Mouse (Mus musculus) midbrain, embryonic 14.5 days (tissue): ENCODE data around the gene Map3k13. TPM values are rescaled to one million over a fixed set of nuclear protein-coding genes. Genes with fewer than 3 reads are reported as not detected.
"Not testable (repeated sequence)": the region's sequence is repeated elsewhere in the genome, so short reads cannot be mapped to it uniquely, and the experiment has no call there.

Source experiments
- ATAC-seq: fragments of 200-750 bp; cut with Nextera tagmentation; 2 replicates; pipeline ENCODE4 v1.8.0; 2017; ENCODE audit warnings: moderate number of reproducible peaks, moderate library complexity; ENCODE audit not compliant: low FRiP score, low TSS enrichment
- DNase-seq: peaks from one replicate; pipeline ENCODE4 v3.0.0-alpha.2; 2015
- H3K27ac ChIP-seq: fragments of 300-500 bp; sonication (generic); replicated peaks from 2 replicates; pipeline ENCODE4 v1.5.1; 2014; ENCODE audit warnings: mild to moderate bottlenecking, low read depth, low read length, moderate library complexity
- H3K27me3 ChIP-seq: fragments of 300-500 bp; sonication (generic); 2 replicates; pipeline ENCODE4 v1.6.1; 2014; ENCODE audit warnings: low read length, control low read depth, mixed read lengths; ENCODE audit not compliant: control insufficient read depth, insufficient read depth
- H3K36me3 ChIP-seq: fragments of 300-500 bp; sonication (generic); 2 replicates; pipeline ENCODE4 v1.6.1; 2014; ENCODE audit warnings: low read length, control low read depth; ENCODE audit not compliant: control insufficient read depth, insufficient read depth
- H3K4me1 ChIP-seq: fragments of 300-500 bp; sonication (generic); 2 replicates; pipeline ENCODE4 v1.6.1; 2014; ENCODE audit warnings: mild to moderate bottlenecking, antibody characterized with exemption, low read length, control low read depth; ENCODE audit not compliant: control insufficient read depth, insufficient read depth
- H3K4me2 ChIP-seq: fragments of 300-500 bp; sonication (generic); 2 replicates; pipeline ENCODE4 v1.6.1; 2014; ENCODE audit warnings: mild to moderate bottlenecking, low read length, moderate library complexity
- H3K4me3 ChIP-seq: fragments of 300-500 bp; sonication (generic); replicated peaks from 2 replicates; pipeline ENCODE4 v1.5.1; 2014; ENCODE audit warnings: low read depth, low read length
- H3K9ac ChIP-seq: fragments of 300-500 bp; sonication (generic); replicated peaks from 2 replicates; pipeline ENCODE4 v1.6.1; 2014; ENCODE audit warnings: mild to moderate bottlenecking, low read length, moderate library complexity
- H3K9me3 ChIP-seq: fragments of 300-500 bp; sonication (generic); 2 replicates; pipeline ENCODE4 v1.6.1; 2016; ENCODE audit warnings: low read length, control low read depth, mixed read lengths; ENCODE audit not compliant: control insufficient read depth
- WGBS: fragments of 180-500 bp; shearing (Covaris S2); extraction: QIAGEN DNeasy Blood & Tissue Kit; methylation state at CpG from one replicate; pipeline ENCODE4 v1.1.7; 2014; 5-methylcytosine and 5-hydroxymethylcytosine counted together
- polyA plus RNA-seq: library from polyadenylated mRNA; unstranded; fragments of >200 nt; fragmentation: Nextera tagmentation; extraction: Ambion mirVana; gene quantifications from 2 replicates; pipeline ENCODE4 v1.2.1, GENCODE M21; 2014

The Map3k13 gene
- polyA plus RNA-seq, 1 experiment from 2014 or later: 9.3 TPM

GRCm38 (mm10) chr16:21793080-21793810 lies 901 bp upstream of the Map3k13 start:
- H3K9me3 ChIP-seq, DNase-seq, H3K4me1 ChIP-seq, H3K27me3 ChIP-seq, ATAC-seq, H3K36me3 ChIP-seq: not testable (repeated sequence)
- WGBS: 52% methylated on average over 2 of the region's 2 CpGs
- Histone ChIP-seq H3K4me3 (peak overlapping the region; percentile 87), H3K4me2 (peak overlapping the region; percentile 77), H3K27ac (peak overlapping the region; percentile 88; the same call in 1 of the 2 replicates), H3K9ac (peak overlapping the region; percentile 78)

GRCm38 (mm10) chr16:21794697-21795045 lies 525 bp downstream of the Map3k13 start:
- H3K9ac ChIP-seq: peak overlapping the region; percentile 78
- H3K4me2 ChIP-seq: peak overlapping the region; percentile 77
- H3K36me3 ChIP-seq: peaks cover 7% of the 10 kb centered on the region
- H3K4me3 ChIP-seq: peak overlapping the region; percentile 87
- H3K27ac ChIP-seq: peak overlapping the region; percentile 88
- ATAC-seq: 0 out of 2 replicates have a peak, but pooled peaks have one; percentile 13
- H3K4me1 ChIP-seq: peaks cover 9% of the 10 kb centered on the region
- no peaks in the 10 kb centered on the region for H3K27me3 ChIP-seq
- WGBS: 2% methylated on average over 14 of the region's 14 CpGs
- no peaks in the 10 kb centered on the region for H3K9me3 ChIP-seq
- no peak for DNase-seq

GRCm38 (mm10) chr16:21795071-21795470 lies 925 bp downstream of the Map3k13 start:
- H3K4me1 ChIP-seq: peaks cover 9% of the 10 kb centered on the region
- peak overlapping the region; percentile 78; the same call in 1 of the 2 replicates for H3K9ac ChIP-seq
- peaks cover 8% of the 10 kb centered on the region for H3K36me3 ChIP-seq
- H3K4me3 ChIP-seq: peak overlapping the region; percentile 87
- H3K27me3 ChIP-seq: no peaks in the 10 kb centered on the region
- 9% methylated on average over 5 of the region's 5 CpGs for WGBS
- ATAC-seq (no peak), DNase-seq (peak; percentile 46)
- H3K27ac ChIP-seq: no peak overlapping the region
- peak overlapping the region; percentile 77 for H3K4me2 ChIP-seq
- no peaks in the 10 kb centered on the region for H3K9me3 ChIP-seq

- no peaks in the 10 kb centered on the region for H3K4me1 ChIP-seq
- DNase-seq (peak; percentile 8), ATAC-seq (no peak)
- no peak overlapping the region for H3K4me2 ChIP-seq
- no peaks in the 10 kb centered on the region for H3K27me3 ChIP-seq
- WGBS: 90% methylated on average over 1 of the region's 1 CpGs
- H3K27ac ChIP-seq: no peak overlapping the region
- H3K9ac ChIP-seq: no peak overlapping the region
- no peak overlapping the region for H3K4me3 ChIP-seq
- no peaks in the 10 kb centered on the region for H3K9me3 ChIP-seq
- peaks cover 41% of the 10 kb centered on the region for H3K36me3 ChIP-seq
These were observed 10.1 kb downstream of the Map3k13 start for GRCm38 (mm10) chr16:21804258-21804657.

GRCm38 (mm10) chr16:21806892-21807291 lies 12.7 kb downstream of the Map3k13 start:
- no peak for ATAC-seq
- Histone ChIP-seq H3K4me2 (no peak overlapping the region), H3K4me3 (no peak overlapping the region), H3K9ac (no peak overlapping the region), H3K4me1 (no peaks in the 10 kb centered on the region), H3K27ac (no peak overlapping the region), H3K36me3 (peaks cover 29% of the 10 kb centered on the region), H3K27me3 (no peaks in the 10 kb centered on the region), H3K9me3 (no peaks in the 10 kb centered on the region)
- DNase-seq: no peak
- WGBS: 98% methylated on average over 1 of the region's 1 CpGs

GRCm38 (mm10) chr16:21807786-21808185 lies 13.6 kb downstream of the Map3k13 start:
- not testable (repeated sequence) for H3K4me2 ChIP-seq, H3K27ac ChIP-seq, H3K27me3 ChIP-seq, H3K4me1 ChIP-seq, ATAC-seq, H3K9me3 ChIP-seq, H3K4me3 ChIP-seq, H3K9ac ChIP-seq, DNase-seq
- 89% methylated on average over 7 of the region's 7 CpGs for WGBS
- peaks cover 25% of the 10 kb centered on the region for H3K36me3 ChIP-seq

- no peak for DNase-seq
- 76% methylated on average over 6 of the region's 6 CpGs for WGBS
These were observed 19.2 kb downstream of the Map3k13 start for GRCm38 (mm10) chr16:21813164-21813834.

DNA sequence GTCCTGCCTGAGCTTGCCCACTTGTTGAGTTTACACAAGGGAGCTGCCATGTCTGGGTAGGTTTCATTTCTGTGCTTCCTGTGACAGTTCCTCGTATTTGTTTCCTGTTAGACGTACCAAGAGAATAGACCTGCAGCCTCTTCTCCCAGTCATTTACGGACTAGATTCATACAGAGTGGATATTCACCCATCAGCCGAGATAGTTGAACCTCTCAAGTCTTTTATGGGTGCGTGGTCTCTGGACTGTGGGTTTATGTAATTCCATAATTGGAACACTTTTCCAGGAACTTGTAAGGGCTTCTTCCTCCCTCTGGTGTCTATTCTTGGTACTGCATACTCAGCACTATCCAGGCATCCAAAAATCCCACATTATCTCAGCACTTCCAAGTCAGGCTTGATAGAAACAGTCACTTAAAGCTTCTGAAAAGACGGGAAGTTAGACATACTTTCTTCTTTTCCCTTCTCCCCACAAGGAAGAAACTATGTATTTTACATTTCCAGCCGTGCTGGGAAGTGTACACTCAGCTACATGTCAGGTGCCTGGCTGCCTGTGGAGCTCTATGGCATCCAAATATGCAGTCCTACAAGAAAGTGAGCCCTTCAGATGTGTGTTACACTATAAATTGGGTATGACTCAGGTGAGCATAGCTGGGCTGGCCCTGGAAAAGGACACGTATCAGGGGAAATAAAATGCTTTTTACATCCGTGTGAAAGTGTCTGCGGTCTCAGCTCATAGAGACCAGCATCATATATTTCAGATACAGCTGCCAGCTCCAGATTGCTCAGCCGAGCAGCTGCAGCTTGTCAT lies 20.9 kb downstream of the Map3k13 start:
- Histone ChIP-seq H3K9ac (no peak overlapping the region), H3K27me3 (no peaks in the 10 kb centered on the region), H3K4me3 (no peak overlapping the region), H3K4me1 (no peaks in the 10 kb centered on the region), H3K27ac (no peak overlapping the region), H3K36me3 (no peaks in the 10 kb centered on the region; the same call in none of the 2 replicates), H3K9me3 (no peaks in the 10 kb centered on the region), H3K4me2 (no peak overlapping the region)
- peak; percentile 85 for DNase-seq
- WGBS: 71% methylated on average over 11 of the region's 11 CpGs
- 0 out of 2 replicates have a peak, but pooled peaks have one; percentile 34 for ATAC-seq

More at GRCm38 (mm10) chr16:21813164-21813834, 19.2 kb downstream of the Map3k13 start:
- no peak overlapping the region for H3K4me2 ChIP-seq
- no peak overlapping the region for H3K4me3 ChIP-seq
- H3K27me3 ChIP-seq: no peaks in the 10 kb centered on the region
- H3K9ac ChIP-seq: no peak overlapping the region
- peaks cover 14% of the 10 kb centered on the region for H3K36me3 ChIP-seq
- no peaks in the 10 kb centered on the region for H3K9me3 ChIP-seq
- no peak for ATAC-seq
- H3K27ac ChIP-seq: no peak overlapping the region
- H3K4me1 ChIP-seq: no peaks in the 10 kb centered on the region
